Mouse (Mus musculus): ENCODE data around the gene Cchcr1.
"Not testable (repeated sequence)": the region's sequence is repeated elsewhere in the genome, so short reads cannot be mapped to it uniquely, and the experiment has no call there.

Cchcr1 gene

GRCm38 (mm10) chr17:35516652-35517500, at the start of gene Cchcr1, which contains the start of gene Tcf19:
Gene Cchcr1, plus strand, starts transcription at chr17:35517100.
Gene Tcf19, minus strand, starts transcription at chr17:35516824.
- DNase-seq: peak; percentile 96 to 99

- DNase-seq: not testable (repeated sequence)
Observed at GRCm38 (mm10) chr17:35468936-35469335, 48.0 kb upstream of the Cchcr1 start.

- DNase-seq: peak in 1 of 2 experiments; percentile 9
Observed at GRCm38 (mm10) chr17:35469842-35470751, 46.8 kb upstream of the Cchcr1 start, which contains the start of gene H2-Q10. Gene H2-Q10, plus strand, starts transcription at chr17:35470089.

GRCm38 (mm10) chr17:35484066-35484465, 32.8 kb upstream of the Cchcr1 start:
- DNase-seq: peak; percentile 43 to 47

- no peak for DNase-seq
Observed at GRCm38 (mm10) chr17:35485702-35486101, 31.2 kb upstream of the Cchcr1 start.

- DNase-seq: no peak
Observed at GRCm38 (mm10) chr17:35486726-35487125, 30.2 kb upstream of the Cchcr1 start.

- no peak for DNase-seq
Observed at GRCm38 (mm10) chr17:35488041-35488440, 28.9 kb upstream of the Cchcr1 start.

- DNase-seq: no peak
Observed at GRCm38 (mm10) chr17:35490320-35490719, 26.6 kb upstream of the Cchcr1 start.

- DNase-seq: no peak
Observed at GRCm38 (mm10) chr17:35497124-35497523, 19.8 kb upstream of the Cchcr1 start.

- no peak for DNase-seq
Observed at GRCm38 (mm10) chr17:35502226-35502625, 14.7 kb upstream of the Cchcr1 start.

GRCm38 (mm10) chr17:35502762-35503161, 14.1 kb upstream of the Cchcr1 start:
- DNase-seq: no peak

- DNase-seq: no peak
Observed at GRCm38 (mm10) chr17:35503849-35504248, 13.1 kb upstream of the Cchcr1 start.

GRCm38 (mm10) chr17:35504628-35505481, 12.0 kb upstream of the Cchcr1 start:
- DNase-seq: no peak

- DNase-seq: no peak
Observed at GRCm38 (mm10) chr17:35505776-35506175, 11.1 kb upstream of the Cchcr1 start, which contains the start of gene Pou5f1. Gene Pou5f1, plus strand, starts transcription at chr17:35506018.

- DNase-seq: no peak
Observed at GRCm38 (mm10) chr17:35506881-35507280, 10.0 kb upstream of the Cchcr1 start.

GRCm38 (mm10) chr17:35507556-35508260, 9.2 kb upstream of the Cchcr1 start:
- DNase-seq: no peak

- DNase-seq: not testable (repeated sequence)
Observed at GRCm38 (mm10) chr17:35508279-35508678, 8.6 kb upstream of the Cchcr1 start.

- peak; percentile 73 to 74 for DNase-seq
Observed at GRCm38 (mm10) chr17:35509284-35509683, 7.6 kb upstream of the Cchcr1 start.

- DNase-seq: no peak
Observed at GRCm38 (mm10) chr17:35512916-35513626, 3.8 kb upstream of the Cchcr1 start.

- DNase-seq: peak; percentile 75 to 83
Observed at GRCm38 (mm10) chr17:35513886-35514285, 3.0 kb upstream of the Cchcr1 start.

GRCm38 (mm10) chr17:35514756-35515155, 2.1 kb upstream of the Cchcr1 start:
- DNase-seq: no peak

Data from thymus, postnatal 36 days (tissue).